In genomic region chr5:149584154-149584655, GRCm38 (mm10) we compare ENCODE assay signal across 14 mouse cellular contexts. TPM values are rescaled to one million over a fixed set of nuclear protein-coding genes. Genes with fewer than 3 reads are reported as not detected.
A peak's percentile ranks its signal among the peaks of the same experiment; 100 is the strongest.
DNase-seq lines count a peak whose midpoint lies in the region; ATAC-seq and TF ChIP-seq lines count a peak whose summit lies in the region.
"Had no signal": no experiment of that assay in that cellular context is flagged by ENCODE, and none has a peak within 500 bp of the region (broad histone marks: within the 10 kb centered on the region; RNA-seq: fewer than 3 reads in every experiment).

No protein-coding gene starts in this region.

- intact Hi-C loops in heart, postnatal 14 days (cut with DNase I): no loop called here

- peak; percentile 35 for DNase-seq in kidney, postnatal 10 days
- no peak for DNase-seq in kidney, adult 18-20 months
- DNase-seq in Muller cell, postnatal 12 days (ENCODE audit: inconsistent ontology term): peak; percentile 90
- DNase-seq in brain, embryonic 14.5 days (ENCODE audit: low read depth): peak; percentile 75
- DNase-seq in lung, postnatal 10 days: peak; percentile 70
- DNase-seq in cerebellum, adult 9-11 months: no peak
- DNase-seq in heart, postnatal 14 days: no peak
- DNase-seq: adrenal gland, postnatal 36 days; cerebellum, adult 11-12 months; kidney, adult 8-10 months; spleen, adult 18-20 months had no signal

- ATAC-seq in CD4-positive, CD25-positive, alpha-beta regulatory T cell, adult 4 months: no peak
- ATAC-seq: liver, embryonic 12.5 days had no signal

- no peak for TF ChIP-seq CTCF in brain, embryonic 14.5 days (IDR thresholded peaks at IDR 0.05; ENCODE audit: borderline replicate concordance, extremely low read depth, insufficient read depth, insufficient read length)

- no peak for TF ChIP-seq POLR2A in brain, embryonic 14.5 days (IDR thresholded peaks at IDR 0.05; ENCODE audit: borderline replicate concordance, extremely low read depth, insufficient read depth, insufficient read length, poor library complexity, severe bottlenecking)

RNA-seq across cellular contexts. Expression of gene Hsph1, which starts 52.0 kb away (rescaled TPM):
- 67.6 and 99.0 TPM in 2 replicates for polyA plus RNA-seq in brain, embryonic 14.5 days (2012; rRNA removed)
- total RNA-seq in heart, postnatal 14 days (2021): 10 to 100 TPM; 23.0 to 28.5 TPM
- 10 to 100 TPM; 20.7 to 35.2 TPM for polyA plus RNA-seq in CD4-positive, CD25-positive, alpha-beta regulatory T cell, adult 4 months (2017; shearing (Covaris generic))

RNA-seq across cellular contexts. Expression of gene Wdr95, which starts 55.7 kb away (rescaled TPM):
- 0.37 and 0.42 TPM in 2 replicates for polyA plus RNA-seq in brain, embryonic 14.5 days (2012; rRNA removed)
- not detected for total RNA-seq in heart, postnatal 14 days (2021)
- not detected for polyA plus RNA-seq in CD4-positive, CD25-positive, alpha-beta regulatory T cell, adult 4 months (2017; shearing (Covaris generic))
- total RNA-seq: adrenal gland, postnatal 36 days had no signal
- polyA plus RNA-seq: heart, embryonic 15.5 days; liver, embryonic 12.5 days had no signal

Comparison
In these comparisons a context has a peak if more than half of its experiments do, and no peak if none do; other contexts are left out.
1. DNase-seq: peak in kidney, postnatal 10 days (single experiment), Muller cell, postnatal 12 days (single experiment), brain, embryonic 14.5 days (single experiment) and lung, postnatal 10 days (single experiment); none in kidney, adult 18-20 months (single experiment), cerebellum, adult 9-11 months (single experiment) and heart, postnatal 14 days (0 of 2).